Mouse (Mus musculus): Measurements from ENCODE around the gene Gpr183. TPM values are rescaled to one million over a fixed set of nuclear protein-coding genes. Genes with fewer than 3 reads are reported as not detected.
A peak's percentile ranks its signal among the peaks of the same experiment; 100 is the strongest.

Gpr183 gene
- total RNA-seq, 2 experiments from 2014 or later = 3.3 to 3.4 TPM

GRCm38 (mm10) chr14:121915143-121915542 is 49.9 kb downstream of the Gpr183 start:
- ATAC-seq (replicated peaks; ENCODE audit: poor library complexity, severe bottlenecking) = no peak

GRCm38 (mm10) chr14:121912501-121912900 is 52.5 kb downstream of the Gpr183 start:
- no peak for ATAC-seq (replicated peaks; ENCODE audit: poor library complexity, severe bottlenecking)

DNA sequence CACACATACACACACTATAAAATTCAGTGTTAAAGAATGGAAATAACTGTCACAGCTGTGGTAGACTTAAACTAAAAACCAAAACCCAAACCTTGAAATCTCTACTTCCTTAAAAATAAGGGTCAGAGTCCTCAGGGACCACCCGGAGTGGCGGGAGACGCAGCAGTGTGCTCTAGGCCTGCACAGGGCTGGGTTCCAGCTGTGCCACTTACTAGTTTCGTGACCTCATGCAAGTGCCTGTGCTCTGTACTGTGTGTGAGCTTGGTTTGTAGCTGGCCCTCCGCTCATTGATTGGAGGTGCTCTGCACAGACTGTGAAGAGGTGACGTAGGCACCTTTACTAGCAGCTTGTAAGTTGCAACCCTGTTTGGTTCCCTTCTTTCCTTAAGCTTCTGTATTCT is 55.1 kb downstream of the Gpr183 start:
- ATAC-seq (replicated peaks; ENCODE audit: poor library complexity, severe bottlenecking) = peak; percentile 40

DNA sequence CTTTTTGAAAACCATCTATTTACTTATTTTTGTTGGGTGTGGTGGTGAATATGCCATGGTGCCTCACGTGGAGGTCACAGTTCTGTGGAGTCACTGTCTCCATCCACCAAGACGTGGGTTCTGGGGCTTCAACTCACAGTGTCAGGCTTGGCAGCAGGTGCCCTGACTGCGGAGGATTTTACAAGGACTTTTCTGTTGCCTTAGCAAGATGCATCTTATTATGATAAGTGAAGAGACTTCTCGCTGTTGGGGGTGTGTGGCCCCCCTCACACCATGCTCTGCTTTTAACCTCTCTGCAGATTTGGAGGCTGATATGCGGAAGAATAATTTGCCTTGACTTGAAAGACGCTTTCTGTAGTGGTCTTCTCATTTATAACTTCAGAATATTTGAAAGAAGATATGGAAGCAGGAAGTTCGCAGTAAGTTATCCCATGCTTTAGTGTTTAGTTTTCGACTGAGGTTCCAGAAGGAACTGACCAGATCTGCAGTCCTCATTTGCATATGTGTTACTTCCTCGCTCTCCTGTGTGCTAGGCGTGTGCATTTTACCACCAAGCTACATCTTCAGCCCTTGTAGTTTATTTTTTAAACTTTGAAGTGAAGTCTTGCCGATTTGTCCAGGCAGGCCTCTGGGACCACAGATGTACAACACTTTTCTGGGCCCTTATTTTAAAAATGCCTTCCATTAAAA is 57.9 kb downstream of the Gpr183 start:
- ATAC-seq (replicated peaks; ENCODE audit: poor library complexity, severe bottlenecking) = peak; percentile 60

DNA sequence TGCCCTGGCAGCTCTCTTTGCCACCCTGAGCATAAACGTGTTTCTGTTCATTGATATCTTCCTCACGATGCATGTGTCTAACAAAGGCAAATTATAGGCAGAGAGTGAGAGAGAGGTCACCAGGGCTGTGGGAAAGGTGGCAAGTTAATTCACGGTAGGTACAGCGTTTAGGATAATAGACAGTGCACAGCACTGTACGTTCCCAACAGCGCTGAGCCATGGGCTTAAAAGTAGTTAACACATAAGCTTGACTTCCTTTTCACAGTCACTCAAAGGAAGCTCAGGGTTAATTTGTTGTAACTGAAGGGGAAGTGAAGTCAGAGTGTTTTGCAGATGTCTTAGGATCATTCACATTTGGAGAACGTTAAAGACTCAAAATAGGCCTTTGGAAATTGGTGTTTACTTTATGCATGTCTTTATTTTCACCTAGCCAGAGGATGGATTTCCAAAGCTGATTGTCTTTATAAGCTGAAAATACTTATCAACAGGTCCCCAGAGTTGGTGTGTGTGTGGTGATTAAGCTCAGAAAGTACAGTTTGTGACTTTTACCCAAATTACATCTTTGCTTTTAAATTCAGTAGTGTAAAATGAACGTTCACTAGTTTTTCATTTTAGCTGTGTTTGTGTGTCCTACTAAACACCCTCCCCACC is 58.5 kb downstream of the Gpr183 start:
- ATAC-seq (replicated peaks; ENCODE audit: poor library complexity, severe bottlenecking) = peak; percentile 62

GRCm38 (mm10) chr14:121904754-121905153 is 60.2 kb downstream of the Gpr183 start:
- no peak for ATAC-seq (replicated peaks; ENCODE audit: poor library complexity, severe bottlenecking)

GRCm38 (mm10) chr14:121903381-121903876 is 61.6 kb downstream of the Gpr183 start:
- peak; percentile 43 for ATAC-seq (replicated peaks; ENCODE audit: poor library complexity, severe bottlenecking)

Other genes starting within 250 kb of the Gpr183 start
- 8.6 and 16.7 TPM in 2 replicates for gene Dock9, start 167.4 kb downstream of the Gpr183 start, total RNA-seq (2014; fragmentation: Nextera tagmentation)
- 12.9 and 19.8 TPM in 2 replicates for gene Dock9, start 167.4 kb downstream of the Gpr183 start, total RNA-seq (2017)
- 23.6 and 30.1 TPM in 2 replicates for gene Ubac2, start 86.6 kb downstream of the Gpr183 start, total RNA-seq (2014; fragmentation: Nextera tagmentation)
- 28.3 and 34.1 TPM in 2 replicates for gene Ubac2, start 86.6 kb downstream of the Gpr183 start, total RNA-seq (2017)
- gene Gpr18, start 49.4 kb downstream of the Gpr183 start, total RNA-seq (2014; fragmentation: Nextera tagmentation) = 0.60 and 3.1 TPM in 2 replicates
- gene Gpr18, start 49.4 kb downstream of the Gpr183 start, total RNA-seq (2017) = 0.43 TPM in 1 of 2 replicates, not detected in the other
- not detected in 2 replicates for gene Timm8a2, start 69.5 kb upstream of the Gpr183 start, total RNA-seq (2014; fragmentation: Nextera tagmentation)
- not detected in 2 replicates for gene Timm8a2, start 69.5 kb upstream of the Gpr183 start, total RNA-seq (2017)
- gene Tm9sf2, start 141.8 kb upstream of the Gpr183 start, total RNA-seq (2014; fragmentation: Nextera tagmentation) = 62.7 and 67.8 TPM in 2 replicates
- 108 and 113 TPM in 2 replicates for gene Tm9sf2, start 141.8 kb upstream of the Gpr183 start, total RNA-seq (2017)
- gene Clybl, start 216.5 kb upstream of the Gpr183 start, total RNA-seq (2014; fragmentation: Nextera tagmentation) = 20.6 and 24.2 TPM in 2 replicates
- 5.0 and 9.7 TPM in 2 replicates for gene Clybl, start 216.5 kb upstream of the Gpr183 start, total RNA-seq (2017)

All from granulocyte monocyte progenitor cell, adult 5-6 weeks (primary cell).